Mouse (Mus musculus) small intestine, adult 2 months (tissue): Measurements from ENCODE around the gene Tmem151b.

Source experiments
- CTCF ChIP-seq: fragments of 200-500 bp; IDR thresholded peaks from 2 replicates; pipeline ENCODE4 v1.5.1; 2012; ENCODE audit warnings: low read depth, mild to moderate bottlenecking, control low read depth, inconsistent platforms, low read length, moderate library complexity, mixed read lengths; ENCODE audit not compliant: insufficient replicate concordance, insufficient read length; ENCODE audit errors: extremely low read depth
- POLR2A ChIP-seq: fragments of 200-500 bp; IDR thresholded peaks from 2 replicates; pipeline ENCODE4 v1.6.1; 2012; ENCODE audit warnings: low read depth, mild to moderate bottlenecking, control low read depth, inconsistent platforms, low read length, moderate library complexity

DNA sequence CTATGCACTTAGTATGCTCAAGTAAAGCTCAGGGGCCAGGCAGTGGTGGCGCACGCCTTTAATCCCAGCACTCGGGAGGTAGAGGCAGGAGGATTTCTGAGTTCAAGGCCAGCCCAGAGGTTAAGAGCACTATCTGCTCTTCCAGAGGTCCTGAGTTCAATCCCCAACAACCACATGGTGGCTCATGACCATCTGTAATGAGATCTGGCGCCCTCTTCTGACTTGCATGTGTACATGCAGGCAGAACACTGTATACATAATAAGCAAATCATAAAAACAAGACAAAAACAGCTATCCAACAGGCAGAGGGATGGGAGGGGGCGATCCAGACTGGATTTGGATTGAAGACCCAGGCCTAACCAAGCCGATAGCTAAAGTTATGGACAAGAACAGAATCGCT is 29.4 kb upstream of the Tmem151b start:
- peak; percentile 33; the same call in 1 of the 2 replicates for TF ChIP-seq CTCF
- no peak for TF ChIP-seq POLR2A
